Mouse (Mus musculus): Measurements from ENCODE around the gene Uap1l1. TPM values are rescaled to one million over a fixed set of nuclear protein-coding genes. Genes with fewer than 3 reads are reported as not detected.

Gene Uap1l1
- polyA plus RNA-seq, 1 experiment from 2014 or later = 9.1 TPM

DNA sequence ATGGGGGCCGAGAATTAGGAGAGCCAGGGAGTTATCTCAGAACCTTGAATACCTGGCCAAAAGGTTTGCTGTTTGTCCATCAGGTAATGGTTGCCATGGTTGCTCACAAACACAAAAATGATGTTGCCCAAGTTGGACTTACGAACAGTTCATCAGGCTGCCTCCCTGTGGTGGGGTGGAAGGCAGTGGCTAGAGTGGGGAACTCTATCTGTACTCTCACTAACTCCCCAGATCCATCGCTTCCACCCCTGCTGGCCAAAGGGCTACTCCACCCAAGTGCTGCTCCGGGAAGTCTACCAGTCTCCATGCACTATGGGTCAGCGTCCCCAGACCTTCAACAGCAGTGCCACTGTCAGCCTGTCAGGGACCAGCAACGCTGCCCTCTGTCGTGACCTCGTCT, 33.6 kb upstream of the Uap1l1 start, which contains the start of gene Npdc1:
Gene Npdc1 (plus strand): TSS at position 301 of the 400 bp plus-strand sequence.
- Histone ChIP-seq H3K27ac (replicated peaks; ENCODE audit: low read depth, low read length) (no peak within 1 kb of the TSS), H3K27me3 (ENCODE audit: control insufficient read depth, insufficient read depth, low read length) (peaks cover 83% of the 10 kb centered on the region), H3K4me1 (ENCODE audit: control insufficient read depth, insufficient read depth, low read length) (peaks cover 5% of the 10 kb centered on the region), H3K9me3 (ENCODE audit: control insufficient read depth, low read length) (no peaks in the 10 kb centered on the region), H3K9ac (ENCODE audit: low read length) (no peak within 1 kb of the TSS), H3K4me3 (ENCODE audit: low read depth, low read length) (no peak within 1 kb of the TSS), H3K4me2 (ENCODE audit: low read depth, severe bottlenecking) (no peak within 1 kb of the TSS), H3K36me3 (ENCODE audit: control insufficient read depth, insufficient read depth, low read length) (no peaks in the 10 kb centered on the region)
- no peak for ATAC-seq (ENCODE audit: insufficient number of reproducible peaks, low FRiP score, low TSS enrichment, low read depth)
- WGBS = 59% methylated on average over 8 of the region's 8 CpGs
- no peak for DNase-seq (ENCODE audit: low spot score)

DNA sequence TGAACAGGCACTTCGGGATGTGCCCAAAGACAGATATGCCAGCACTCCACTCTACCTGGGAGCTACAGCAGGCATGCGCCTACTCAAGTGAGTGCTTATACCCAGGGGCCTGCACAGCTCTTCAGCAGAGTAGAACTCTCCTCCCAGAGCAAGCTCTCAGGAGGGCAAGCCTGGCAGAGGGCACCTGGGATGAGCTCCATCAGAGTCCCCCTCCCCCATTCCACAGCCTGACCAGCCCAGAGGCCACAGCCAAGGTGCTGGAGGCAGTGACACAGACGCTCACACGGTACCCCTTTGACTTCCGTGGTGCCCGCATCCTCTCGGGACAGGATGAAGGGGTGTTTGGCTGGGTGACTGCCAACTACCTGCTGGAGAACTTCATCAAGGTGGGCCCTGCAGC, 32.6 kb upstream of the Uap1l1 start:
- Histone ChIP-seq H3K9me3 (ENCODE audit: control insufficient read depth, low read length) (no peaks in the 10 kb centered on the region), H3K27me3 (ENCODE audit: control insufficient read depth, insufficient read depth, low read length) (peaks cover 77% of the 10 kb centered on the region), H3K36me3 (ENCODE audit: control insufficient read depth, insufficient read depth, low read length) (no peaks in the 10 kb centered on the region), H3K4me1 (ENCODE audit: control insufficient read depth, insufficient read depth, low read length) (peaks cover 2% of the 10 kb centered on the region), H3K27ac (replicated peaks; ENCODE audit: low read depth, low read length) (no peak overlapping the region), H3K9ac (ENCODE audit: low read length) (no peak overlapping the region), H3K4me2 (ENCODE audit: low read depth, severe bottlenecking) (no peak overlapping the region), H3K4me3 (ENCODE audit: low read depth, low read length) (no peak overlapping the region)
- ATAC-seq (ENCODE audit: insufficient number of reproducible peaks, low FRiP score, low TSS enrichment, low read depth) = no peak
- 88% methylated on average over 7 of the region's 7 CpGs for WGBS
- no peak for DNase-seq (ENCODE audit: low spot score)

DNA sequence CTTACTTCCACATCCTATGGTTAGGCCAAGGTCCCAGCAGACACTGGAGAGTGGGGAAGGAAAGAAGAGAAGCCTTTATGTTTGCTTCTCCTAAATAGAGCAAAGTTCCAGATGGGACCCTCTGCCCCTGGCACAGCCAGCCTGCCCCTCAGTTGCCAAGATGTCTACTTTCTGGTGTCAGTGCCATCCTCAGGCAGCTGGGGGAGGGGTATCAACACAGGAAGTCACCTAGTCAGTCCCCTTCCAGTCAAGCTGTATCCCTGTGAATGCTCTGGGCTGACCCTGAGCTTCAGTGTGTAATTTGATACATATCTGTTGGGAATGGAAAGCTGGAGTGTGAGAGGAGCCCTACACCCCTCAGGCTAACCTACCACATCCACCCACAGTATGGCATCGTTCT, 31.5 kb upstream of the Uap1l1 start:
- Histone ChIP-seq H3K4me1 (ENCODE audit: control insufficient read depth, insufficient read depth, low read length) (no peaks in the 10 kb centered on the region; the same call in 1 of the 2 replicates), H3K9ac (ENCODE audit: low read length) (no peak overlapping the region), H3K27me3 (ENCODE audit: control insufficient read depth, insufficient read depth, low read length) (peaks cover 67% of the 10 kb centered on the region), H3K27ac (replicated peaks; ENCODE audit: low read depth, low read length) (no peak overlapping the region), H3K4me2 (ENCODE audit: low read depth, severe bottlenecking) (no peak overlapping the region), H3K9me3 (ENCODE audit: control insufficient read depth, low read length) (no peaks in the 10 kb centered on the region), H3K4me3 (ENCODE audit: low read depth, low read length) (no peak overlapping the region), H3K36me3 (ENCODE audit: control insufficient read depth, insufficient read depth, low read length) (no peaks in the 10 kb centered on the region)
- WGBS = 40% methylated on average over 1 of the region's 1 CpGs
- DNase-seq (ENCODE audit: low spot score) = no peak
- ATAC-seq (ENCODE audit: insufficient number of reproducible peaks, low FRiP score, low TSS enrichment, low read depth) = no peak

DNA sequence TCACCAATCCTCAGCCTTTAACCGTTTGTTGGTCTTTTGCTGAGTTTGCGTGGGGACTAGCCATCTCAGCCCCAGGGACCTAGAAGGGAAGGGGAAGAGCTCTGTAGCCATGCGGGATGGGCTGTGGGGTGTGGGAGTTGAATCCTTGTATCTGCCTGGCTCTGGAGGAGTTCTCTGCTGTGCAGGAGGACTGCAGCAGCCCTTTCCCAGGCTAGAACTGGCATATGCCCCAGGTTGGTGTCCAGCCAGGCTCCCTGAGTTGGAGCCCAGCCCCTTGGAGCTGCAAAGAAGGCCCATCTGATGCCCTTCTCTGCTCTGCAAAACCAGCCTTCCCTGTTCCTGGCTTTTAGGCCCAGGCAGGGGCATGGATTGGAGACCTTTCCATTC, 31.1 kb upstream of the Uap1l1 start:
- H3K9ac ChIP-seq (ENCODE audit: low read length) = no peak overlapping the region
- H3K9me3 ChIP-seq (ENCODE audit: control insufficient read depth, low read length) = no peaks in the 10 kb centered on the region
- WGBS = 38% methylated on average over 3 of the region's 3 CpGs
- ATAC-seq (ENCODE audit: insufficient number of reproducible peaks, low FRiP score, low TSS enrichment, low read depth) (no peak), DNase-seq (ENCODE audit: low spot score) (no peak)
- H3K4me3 ChIP-seq (ENCODE audit: low read depth, low read length) = no peak overlapping the region
- H3K36me3 ChIP-seq (ENCODE audit: control insufficient read depth, insufficient read depth, low read length) = no peaks in the 10 kb centered on the region
- H3K4me1 ChIP-seq (ENCODE audit: control insufficient read depth, insufficient read depth, low read length) = no peaks in the 10 kb centered on the region; the same call in 1 of the 2 replicates
- H3K4me2 ChIP-seq (ENCODE audit: low read depth, severe bottlenecking) = no peak overlapping the region
- no peak overlapping the region for H3K27ac ChIP-seq (replicated peaks; ENCODE audit: low read depth, low read length)
- H3K27me3 ChIP-seq (ENCODE audit: control insufficient read depth, insufficient read depth, low read length) = peaks cover 62% of the 10 kb centered on the region

DNA sequence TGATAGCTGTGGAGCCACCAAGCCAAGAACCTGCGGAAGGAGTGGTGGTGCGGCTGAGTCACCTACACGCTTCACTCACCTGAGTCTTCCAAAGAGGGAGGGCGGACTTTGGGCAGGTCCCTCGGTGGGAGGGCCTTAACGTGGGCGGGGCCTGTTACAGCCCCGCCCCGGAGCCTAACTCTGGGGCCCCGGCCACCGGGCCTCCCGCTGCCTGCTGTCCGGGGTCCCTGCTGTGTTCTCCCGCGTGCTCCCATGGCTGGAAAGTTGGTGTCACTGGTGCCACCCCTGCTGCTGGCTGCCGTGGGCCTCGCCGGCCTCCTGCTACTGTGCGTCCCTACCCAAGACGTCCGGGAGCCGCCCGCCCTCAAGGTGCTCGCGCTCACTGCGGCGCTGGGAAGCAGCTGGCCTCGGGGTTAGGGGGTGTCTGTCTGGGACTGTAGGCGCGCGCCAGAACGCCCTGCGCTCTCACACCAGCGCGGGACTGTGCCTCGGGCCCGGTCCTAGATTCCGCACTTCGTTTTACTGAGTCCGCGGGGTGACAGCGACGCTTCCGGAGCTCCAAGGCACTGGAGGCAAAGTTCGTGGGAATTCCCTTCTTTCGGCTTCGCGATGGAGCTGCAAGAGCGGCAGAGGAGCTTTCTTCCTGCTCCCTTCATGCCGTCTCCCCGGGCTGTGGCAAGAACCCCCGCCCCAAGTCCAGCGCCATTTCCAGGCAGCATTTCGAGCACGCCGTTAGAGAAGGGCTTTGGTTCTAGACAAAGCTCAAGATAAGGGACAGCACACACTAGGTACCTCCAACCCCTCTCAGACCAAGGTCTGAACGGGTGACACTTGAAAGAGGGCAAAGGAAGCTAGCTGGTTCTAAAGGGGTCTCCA, 30.5 kb upstream of the Uap1l1 start, which contains the start of gene Entpd2:
Gene Entpd2 (plus strand): TSS at position 154 of the 876 bp plus-strand sequence.
- peak; percentile 32 for DNase-seq (ENCODE audit: low spot score)
- Histone ChIP-seq H3K9ac (ENCODE audit: low read length) (no peak within 1 kb of the TSS), H3K4me3 (ENCODE audit: low read depth, low read length) (peak within 1 kb of the TSS; percentile 26), H3K4me1 (ENCODE audit: control insufficient read depth, insufficient read depth, low read length) (no peaks in the 10 kb centered on the region; the same call in 1 of the 2 replicates), H3K9me3 (ENCODE audit: control insufficient read depth, low read length) (no peaks in the 10 kb centered on the region), H3K36me3 (ENCODE audit: control insufficient read depth, insufficient read depth, low read length) (no peaks in the 10 kb centered on the region), H3K27ac (replicated peaks; ENCODE audit: low read depth, low read length) (no peak within 1 kb of the TSS), H3K27me3 (ENCODE audit: control insufficient read depth, insufficient read depth, low read length) (peaks cover 58% of the 10 kb centered on the region), H3K4me2 (ENCODE audit: low read depth, severe bottlenecking) (peak within 1 kb of the TSS; percentile 53)
- ATAC-seq (ENCODE audit: insufficient number of reproducible peaks, low FRiP score, low TSS enrichment, low read depth) = no peak
- WGBS = 1% methylated on average over 57 of the region's 57 CpGs

DNA sequence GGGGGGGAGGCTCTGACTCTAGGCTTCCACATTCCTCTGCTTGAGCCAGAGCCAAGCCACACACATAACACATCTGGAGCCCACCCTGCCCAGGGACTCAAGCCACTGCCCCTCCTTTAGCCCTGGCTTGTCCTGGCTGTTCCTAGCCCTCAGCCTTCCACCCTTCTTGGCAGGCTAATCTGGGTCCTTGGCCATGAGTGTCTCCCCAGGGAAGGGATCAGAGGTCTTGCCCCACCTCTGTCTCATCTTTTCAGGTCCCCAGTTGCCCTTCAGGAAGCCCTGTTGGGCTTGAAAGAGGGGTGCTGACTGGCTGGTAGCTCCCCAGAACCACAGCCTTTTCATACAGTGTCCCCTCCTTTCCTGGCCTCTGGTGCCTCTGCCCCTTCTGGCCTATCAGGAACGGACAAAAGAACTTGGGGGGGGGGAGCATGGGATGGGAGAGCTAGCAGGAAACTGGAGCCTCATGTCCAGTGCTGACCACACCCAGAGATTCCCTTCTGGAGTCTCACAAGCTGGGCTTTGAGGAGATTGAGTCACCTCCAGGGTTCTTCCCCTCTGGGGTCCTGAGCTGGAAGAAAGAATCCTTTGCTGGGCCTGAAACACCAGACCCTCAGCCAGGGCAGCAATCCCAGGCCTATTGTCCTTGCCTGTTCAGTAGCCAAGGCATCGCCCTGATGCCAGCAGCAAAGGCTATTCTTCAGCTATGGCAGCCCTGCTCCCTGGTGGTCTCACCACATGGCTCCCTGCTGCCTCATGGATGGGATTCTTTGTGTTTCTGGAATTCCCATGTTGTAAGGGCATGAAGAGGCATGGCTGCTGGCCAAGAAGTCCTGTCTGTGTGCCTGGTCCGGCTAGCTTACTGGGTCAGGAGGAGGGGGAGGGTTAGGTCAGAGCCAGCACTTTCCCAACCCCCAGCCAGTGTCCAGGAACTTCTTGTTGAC, 29.1 kb upstream of the Uap1l1 start:
- Histone ChIP-seq H3K9ac (ENCODE audit: low read length) (no peak overlapping the region), H3K27me3 (ENCODE audit: control insufficient read depth, insufficient read depth, low read length) (peaks cover 45% of the 10 kb centered on the region), H3K4me1 (ENCODE audit: control insufficient read depth, insufficient read depth, low read length) (no peaks in the 10 kb centered on the region; the same call in 1 of the 2 replicates), H3K9me3 (ENCODE audit: control insufficient read depth, low read length) (no peaks in the 10 kb centered on the region), H3K4me3 (ENCODE audit: low read depth, low read length) (no peak overlapping the region), H3K36me3 (ENCODE audit: control insufficient read depth, insufficient read depth, low read length) (no peaks in the 10 kb centered on the region), H3K27ac (replicated peaks; ENCODE audit: low read depth, low read length) (no peak overlapping the region), H3K4me2 (ENCODE audit: low read depth, severe bottlenecking) (no peak overlapping the region)
- WGBS = 53% methylated on average over 3 of the region's 3 CpGs
- ATAC-seq (ENCODE audit: insufficient number of reproducible peaks, low FRiP score, low TSS enrichment, low read depth) (no peak), DNase-seq (ENCODE audit: low spot score) (no peak)

DNA sequence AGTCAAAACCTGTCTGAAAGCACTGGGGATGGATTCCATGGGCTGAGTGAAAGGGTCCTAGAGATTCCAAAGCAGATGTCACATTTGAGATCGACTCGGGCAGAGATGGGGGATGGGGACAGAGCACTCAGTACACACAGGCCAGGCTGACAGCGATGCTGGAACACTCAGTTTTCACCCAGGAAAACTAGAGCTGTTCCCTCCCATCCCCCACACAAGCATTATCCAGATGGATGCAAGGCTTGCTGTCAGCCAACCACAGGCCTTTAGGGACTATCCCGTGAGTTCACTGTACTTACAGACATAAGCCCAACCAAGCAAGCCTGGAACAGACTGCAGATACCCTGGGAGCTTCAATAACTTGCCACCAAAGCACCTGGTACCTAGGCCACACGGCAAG, 25.8 kb upstream of the Uap1l1 start:
- no peaks in the 10 kb centered on the region for H3K36me3 ChIP-seq (ENCODE audit: control insufficient read depth, insufficient read depth, low read length)
- ATAC-seq (ENCODE audit: insufficient number of reproducible peaks, low FRiP score, low TSS enrichment, low read depth) (no peak), DNase-seq (ENCODE audit: low spot score) (no peak)
- H3K9me3 ChIP-seq (ENCODE audit: control insufficient read depth, low read length) = no peaks in the 10 kb centered on the region
- no peak overlapping the region for H3K9ac ChIP-seq (ENCODE audit: low read length)
- H3K27ac ChIP-seq (replicated peaks; ENCODE audit: low read depth, low read length) = no peak overlapping the region
- no peak overlapping the region for H3K4me2 ChIP-seq (ENCODE audit: low read depth, severe bottlenecking)
- H3K4me1 ChIP-seq (ENCODE audit: control insufficient read depth, insufficient read depth, low read length) = no peaks in the 10 kb centered on the region; the same call in 1 of the 2 replicates
- peaks cover 24% of the 10 kb centered on the region for H3K27me3 ChIP-seq (ENCODE audit: control insufficient read depth, insufficient read depth, low read length)
- WGBS = 77% methylated on average over 5 of the region's 5 CpGs
- no peak overlapping the region for H3K4me3 ChIP-seq (ENCODE audit: low read depth, low read length)

DNA sequence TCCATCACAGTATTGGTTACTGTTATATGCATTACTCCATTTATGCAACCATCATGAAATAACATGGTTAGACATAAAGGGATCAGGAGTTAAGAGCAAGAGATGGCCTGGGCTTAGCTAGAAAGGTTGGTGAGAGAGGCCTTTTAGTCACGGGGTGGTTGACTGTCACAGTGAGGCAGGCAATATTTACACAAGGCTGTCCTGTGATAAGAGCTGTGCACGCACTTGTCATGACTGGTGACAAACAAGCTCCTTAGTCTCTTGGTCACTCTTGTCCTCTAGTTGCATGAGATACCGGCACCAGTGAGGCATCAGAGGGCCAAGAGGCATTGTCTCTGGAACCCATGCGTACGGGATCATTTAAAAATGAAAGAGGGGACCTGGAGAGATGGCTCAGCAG, 19.0 kb upstream of the Uap1l1 start:
- Histone ChIP-seq H3K36me3 (ENCODE audit: control insufficient read depth, insufficient read depth, low read length) (no peaks in the 10 kb centered on the region), H3K9me3 (ENCODE audit: control insufficient read depth, low read length) (no peaks in the 10 kb centered on the region), H3K27me3 (ENCODE audit: control insufficient read depth, insufficient read depth, low read length) (no peaks in the 10 kb centered on the region), H3K4me2 (ENCODE audit: low read depth, severe bottlenecking) (no peak overlapping the region), H3K4me1 (ENCODE audit: control insufficient read depth, insufficient read depth, low read length) (no peaks in the 10 kb centered on the region), H3K4me3 (ENCODE audit: low read depth, low read length) (no peak overlapping the region), H3K9ac (ENCODE audit: low read length) (no peak overlapping the region), H3K27ac (replicated peaks; ENCODE audit: low read depth, low read length) (no peak overlapping the region)
- 82% methylated on average over 5 of the region's 5 CpGs for WGBS
- DNase-seq (ENCODE audit: low spot score) (no peak), ATAC-seq (ENCODE audit: insufficient number of reproducible peaks, low FRiP score, low TSS enrichment, low read depth) (no peak)
